Mouse (Mus musculus) bone marrow, adult 2 months (tissue): ENCODE data around the gene Zdhhc11.

Experiments used
- CTCF ChIP-seq: fragments of 200-500 bp; IDR thresholded peaks from 2 replicates; pipeline ENCODE4 v1.5.1; 2011; ENCODE audit warnings: low read length, control low read depth; ENCODE audit not compliant: control insufficient read depth, insufficient read depth
- POLR2A ChIP-seq: fragments of 200-500 bp; IDR thresholded peaks from 2 replicates; pipeline ENCODE4 v1.6.1; 2011; ENCODE audit warnings: low read depth, mild to moderate bottlenecking, control low read depth, low read length, borderline replicate concordance; ENCODE audit not compliant: control insufficient read depth

DNA sequence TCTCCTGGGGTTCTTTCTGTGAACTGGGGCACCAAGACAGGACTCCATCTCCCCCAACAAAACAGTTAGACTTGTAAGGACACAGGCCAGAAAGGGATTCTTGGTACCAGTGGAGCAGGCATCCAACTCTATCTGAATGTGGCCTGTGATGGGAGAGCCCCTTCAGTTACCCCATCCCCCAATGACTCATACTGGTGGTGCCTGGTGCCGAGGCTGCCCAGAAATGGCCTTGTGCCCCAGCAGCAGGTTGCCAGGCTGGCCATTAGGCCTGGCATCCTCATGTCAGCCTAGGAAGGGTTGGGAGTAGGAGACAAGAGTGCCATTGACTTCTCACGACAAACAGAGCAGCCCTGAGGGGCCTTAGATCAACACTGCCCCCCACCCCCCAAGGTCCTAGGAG, 64.5 kb downstream of the Zdhhc11 start:
- no peak for TF ChIP-seq CTCF
- no peak for TF ChIP-seq POLR2A
